Mouse (Mus musculus): ENCODE measurements around the gene Triml2. TPM values are rescaled to one million over a fixed set of nuclear protein-coding genes. Genes with fewer than 3 reads are reported as not detected.
A peak's percentile ranks its signal among the peaks of the same experiment; 100 is the strongest.

The Triml2 gene
- polyA plus RNA-seq, 1 experiment from 2014 or later, result not detected

GRCm38 (mm10) chr8:43178263-43178662 lies 2.1 kb upstream of the Triml2 start:
- DNase-seq (peak; percentile 3), ATAC-seq (ENCODE audit: low FRiP score, low TSS enrichment) (no peak)
- H3K4me1 ChIP-seq (ENCODE audit: control insufficient read depth, insufficient read depth, low read length), result no peaks in the 10 kb centered on the region

GRCm38 (mm10) chr8:43179189-43179588 lies 1.2 kb upstream of the Triml2 start:
- H3K27ac ChIP-seq (replicated peaks; ENCODE audit: low read depth, low read length), result no peak overlapping the region
- WGBS, result 29% methylated on average over 4 of the region's 4 CpGs
- DNase-seq, result peak; percentile 18

More at GRCm38 (mm10) chr8:43178263-43178662, 2.1 kb upstream of the Triml2 start:
- H3K9ac ChIP-seq (replicated peaks; ENCODE audit: low read length), result no peak overlapping the region
- no peak overlapping the region for H3K4me3 ChIP-seq (replicated peaks; ENCODE audit: low read depth, low read length)
- WGBS, result 63% methylated on average over 3 of the region's 3 CpGs
- H3K27ac ChIP-seq (replicated peaks; ENCODE audit: low read depth, low read length), result no peak overlapping the region
- H3K9me3 ChIP-seq (ENCODE audit: control insufficient read depth, low read length), result peaks cover 1% of the 10 kb centered on the region; the same call in 1 of the 2 replicates
- no peaks in the 10 kb centered on the region for H3K27me3 ChIP-seq (ENCODE audit: control insufficient read depth, insufficient read depth, low read length)
- H3K36me3 ChIP-seq (ENCODE audit: control insufficient read depth, insufficient read depth, low read length), result no peaks in the 10 kb centered on the region
- no peak overlapping the region for H3K4me2 ChIP-seq (ENCODE audit: low read length)

GRCm38 (mm10) chr8:43182281-43182680 lies 1.9 kb downstream of the Triml2 start:
- no peaks in the 10 kb centered on the region for H3K27me3 ChIP-seq (ENCODE audit: control insufficient read depth, insufficient read depth, low read length)
- no peak for DNase-seq
- no peak for ATAC-seq (ENCODE audit: low FRiP score, low TSS enrichment)
- H3K4me3 ChIP-seq (replicated peaks; ENCODE audit: low read depth, low read length), result no peak overlapping the region
- no peaks in the 10 kb centered on the region for H3K9me3 ChIP-seq (ENCODE audit: control insufficient read depth, low read length)
- WGBS, result 87% methylated on average over 2 of the region's 2 CpGs
- no peaks in the 10 kb centered on the region for H3K4me1 ChIP-seq (ENCODE audit: control insufficient read depth, insufficient read depth, low read length)
- H3K27ac ChIP-seq (replicated peaks; ENCODE audit: low read depth, low read length), result no peak overlapping the region
- no peak overlapping the region for H3K4me2 ChIP-seq (ENCODE audit: low read length)
- no peak overlapping the region for H3K9ac ChIP-seq (replicated peaks; ENCODE audit: low read length)
- H3K36me3 ChIP-seq (ENCODE audit: control insufficient read depth, insufficient read depth, low read length), result no peaks in the 10 kb centered on the region

More at GRCm38 (mm10) chr8:43179189-43179588, 1.2 kb upstream of the Triml2 start:
- no peak for ATAC-seq (ENCODE audit: low FRiP score, low TSS enrichment)
- Histone ChIP-seq H3K9me3 (ENCODE audit: control insufficient read depth, low read length) (no peaks in the 10 kb centered on the region), H3K4me1 (ENCODE audit: control insufficient read depth, insufficient read depth, low read length) (no peaks in the 10 kb centered on the region), H3K9ac (replicated peaks; ENCODE audit: low read length) (no peak overlapping the region), H3K4me2 (ENCODE audit: low read length) (no peak overlapping the region), H3K4me3 (replicated peaks; ENCODE audit: low read depth, low read length) (no peak overlapping the region), H3K27me3 (ENCODE audit: control insufficient read depth, insufficient read depth, low read length) (no peaks in the 10 kb centered on the region), H3K36me3 (ENCODE audit: control insufficient read depth, insufficient read depth, low read length) (no peaks in the 10 kb centered on the region)

GRCm38 (mm10) chr8:43215554-43215953 lies 35.2 kb downstream of the Triml2 start:
- H3K9me3 ChIP-seq (ENCODE audit: control insufficient read depth, low read length), result no peaks in the 10 kb centered on the region
- no peak overlapping the region for H3K4me2 ChIP-seq (ENCODE audit: low read length)
- H3K27ac ChIP-seq (replicated peaks; ENCODE audit: low read depth, low read length), result no peak overlapping the region
- ATAC-seq (ENCODE audit: low FRiP score, low TSS enrichment), result no peak
- no peak for DNase-seq
- H3K27me3 ChIP-seq (ENCODE audit: control insufficient read depth, insufficient read depth, low read length), result no peaks in the 10 kb centered on the region
- no peak overlapping the region for H3K9ac ChIP-seq (replicated peaks; ENCODE audit: low read length)
- no peaks in the 10 kb centered on the region for H3K36me3 ChIP-seq (ENCODE audit: control insufficient read depth, insufficient read depth, low read length)
- H3K4me3 ChIP-seq (replicated peaks; ENCODE audit: low read depth, low read length), result no peak overlapping the region
- no peaks in the 10 kb centered on the region for H3K4me1 ChIP-seq (ENCODE audit: control insufficient read depth, insufficient read depth, low read length)

GRCm38 (mm10) chr8:43243326-43243725 lies 63.0 kb downstream of the Triml2 start:
- no peaks in the 10 kb centered on the region for H3K4me1 ChIP-seq (ENCODE audit: control insufficient read depth, insufficient read depth, low read length)
- H3K27ac ChIP-seq (replicated peaks; ENCODE audit: low read depth, low read length), result no peak overlapping the region
- ATAC-seq (ENCODE audit: low FRiP score, low TSS enrichment) (no peak), DNase-seq (no peak)
- no peak overlapping the region for H3K9ac ChIP-seq (replicated peaks; ENCODE audit: low read length)
- WGBS, result 86% methylated on average over 3 of the region's 3 CpGs
- H3K27me3 ChIP-seq (ENCODE audit: control insufficient read depth, insufficient read depth, low read length), result no peaks in the 10 kb centered on the region
- H3K9me3 ChIP-seq (ENCODE audit: control insufficient read depth, low read length), result no peaks in the 10 kb centered on the region
- H3K36me3 ChIP-seq (ENCODE audit: control insufficient read depth, insufficient read depth, low read length), result no peaks in the 10 kb centered on the region
- no peak overlapping the region for H3K4me2 ChIP-seq (ENCODE audit: low read length)
- no peak overlapping the region for H3K4me3 ChIP-seq (replicated peaks; ENCODE audit: low read depth, low read length)

Other genes with a start within 250 kb of the Triml2 start
- gene Triml1, start 39.1 kb upstream of the Triml2 start, polyA plus RNA-seq (2014; fragmentation: Nextera tagmentation; extraction: Ambion mirVana), result not detected in 2 replicates
- not detected in 2 replicates for gene Zfp42, start 126.4 kb downstream of the Triml2 start, polyA plus RNA-seq (2014; fragmentation: Nextera tagmentation; extraction: Ambion mirVana)

Measured in midbrain, embryonic 14.5 days (tissue).